Mouse (Mus musculus) kidney, embryonic 15.5 days (tissue): Measurements from ENCODE around the gene Gas6. TPM values are rescaled to one million over a fixed set of nuclear protein-coding genes. Genes with fewer than 3 reads are reported as not detected.

Source experiments
- ATAC-seq: fragments of 200-750 bp; cut with Nextera tagmentation; replicated peaks from 2 replicates; pipeline ENCODE4 v1.8.0; 2017; ENCODE audit warnings: moderate TSS enrichment; ENCODE audit not compliant: low FRiP score
- H3K27ac ChIP-seq: fragments of 300-500 bp; sonication (generic); 2 replicates; pipeline ENCODE4 v1.5.1; 2015; ENCODE audit warnings: mild to moderate bottlenecking, inconsistent platforms
- H3K27me3 ChIP-seq: fragments of 300-500 bp; sonication (generic); 2 replicates; pipeline ENCODE4 v1.6.1; 2015; ENCODE audit warnings: inconsistent platforms
- H3K36me3 ChIP-seq: fragments of 300-500 bp; sonication (generic); 2 replicates; pipeline ENCODE4 v1.6.1; 2015; ENCODE audit warnings: inconsistent platforms
- H3K4me1 ChIP-seq: fragments of 300-500 bp; sonication (generic); 2 replicates; pipeline ENCODE4 v1.6.1; 2015; ENCODE audit warnings: inconsistent platforms
- H3K4me2 ChIP-seq: fragments of 300-500 bp; sonication (generic); 2 replicates; pipeline ENCODE4 v1.6.1; 2015; ENCODE audit warnings: moderate library complexity, mild to moderate bottlenecking, inconsistent platforms
- H3K4me3 ChIP-seq: fragments of 300-500 bp; sonication (generic); replicated peaks from 2 replicates; pipeline ENCODE4 v1.5.1; 2015; ENCODE audit warnings: mild to moderate bottlenecking, inconsistent platforms
- H3K9ac ChIP-seq: fragments of 300-500 bp; sonication (generic); 2 replicates; pipeline ENCODE4 v1.6.1; 2015; ENCODE audit warnings: mild to moderate bottlenecking, inconsistent platforms
- H3K9me3 ChIP-seq: fragments of 300-500 bp; sonication (generic); replicated peaks from 2 replicates; pipeline ENCODE4 v1.6.1; 2016; ENCODE audit warnings: inconsistent platforms
- WGBS: fragments of 180-500 bp; shearing (Covaris S2); methylation state at CpG from one replicate; pipeline ENCODE4 v1.1.7; 2015; ENCODE audit warnings: mixed read lengths; 5-methylcytosine and 5-hydroxymethylcytosine counted together
- polyA plus RNA-seq: library from polyadenylated mRNA; unstranded; fragments of >200 nt; fragmentation: Nextera tagmentation; extraction: Ambion mirVana; gene quantifications from 2 replicates; pipeline ENCODE4 v1.2.1, GENCODE M21; 2015

The Gas6 gene
- 52.2 and 55.3 TPM in 2 replicates for polyA plus RNA-seq

- Histone ChIP-seq H3K4me3 (peak within 1 kb of the TSS; percentile 64), H3K4me1 (peaks cover 43% of the 10 kb centered on the region), H3K9ac (peak within 1 kb of the TSS; percentile 50), H3K9me3 (no peaks in the 10 kb centered on the region), H3K27me3 (peaks cover 43% of the 10 kb centered on the region), H3K4me2 (peak within 1 kb of the TSS; percentile 95), H3K27ac (no peak within 1 kb of the TSS), H3K36me3 (no peaks in the 10 kb centered on the region)
- peak; percentile 76 for ATAC-seq
- 3% methylated on average over 64 of the region's 64 CpGs for WGBS
These were observed at the start of gene Gas6 for GRCm38 (mm10) chr8:13493858-13494631. TSS of gene Gas6 (minus strand) at chr8:13494490.

DNA sequence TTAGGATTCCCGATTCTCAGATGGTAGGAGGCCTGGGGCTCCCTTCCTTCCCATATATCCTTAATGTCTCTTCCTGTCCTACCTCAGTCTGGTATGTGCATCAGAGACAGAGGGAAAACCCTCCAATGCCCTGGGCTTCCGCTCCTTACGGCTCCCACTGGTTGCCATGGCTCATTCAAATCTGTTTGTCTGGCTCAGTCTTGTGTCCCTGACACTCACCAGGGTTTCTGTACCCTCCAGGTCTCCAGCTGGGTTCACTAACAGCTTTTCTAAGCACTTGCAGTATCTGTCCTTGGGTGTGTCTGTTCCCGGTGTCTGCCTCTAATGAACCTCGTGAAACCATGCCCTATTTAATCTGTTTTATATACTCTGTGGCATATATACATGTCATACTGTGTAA is 47.2 kb upstream of the Gas6 start:
- H3K9ac ChIP-seq, result no peak overlapping the region
- no peak overlapping the region for H3K4me2 ChIP-seq
- no peak overlapping the region for H3K4me3 ChIP-seq
- 78% methylated on average over 5 of the region's 5 CpGs for whole genome bisulfite sequencing
- H3K4me1 ChIP-seq, result no peaks in the 10 kb centered on the region
- H3K27me3 ChIP-seq, result no peaks in the 10 kb centered on the region
- ATAC-seq, result no peak
- H3K27ac ChIP-seq, result no peak overlapping the region
- no peaks in the 10 kb centered on the region for H3K9me3 ChIP-seq
- H3K36me3 ChIP-seq, result no peaks in the 10 kb centered on the region

- H3K4me3 ChIP-seq, result no peak overlapping the region
- no peak overlapping the region for H3K9ac ChIP-seq
- no peak for ATAC-seq
- no peaks in the 10 kb centered on the region for H3K4me1 ChIP-seq
- no peak overlapping the region for H3K4me2 ChIP-seq
- 84% methylated on average over 5 of the region's 5 CpGs for WGBS
- no peak overlapping the region for H3K27ac ChIP-seq
- H3K36me3 ChIP-seq, result no peaks in the 10 kb centered on the region
- H3K9me3 ChIP-seq, result no peaks in the 10 kb centered on the region
- no peaks in the 10 kb centered on the region for H3K27me3 ChIP-seq
These were observed 45.8 kb upstream of the Gas6 start for GRCm38 (mm10) chr8:13540122-13540521.

DNA sequence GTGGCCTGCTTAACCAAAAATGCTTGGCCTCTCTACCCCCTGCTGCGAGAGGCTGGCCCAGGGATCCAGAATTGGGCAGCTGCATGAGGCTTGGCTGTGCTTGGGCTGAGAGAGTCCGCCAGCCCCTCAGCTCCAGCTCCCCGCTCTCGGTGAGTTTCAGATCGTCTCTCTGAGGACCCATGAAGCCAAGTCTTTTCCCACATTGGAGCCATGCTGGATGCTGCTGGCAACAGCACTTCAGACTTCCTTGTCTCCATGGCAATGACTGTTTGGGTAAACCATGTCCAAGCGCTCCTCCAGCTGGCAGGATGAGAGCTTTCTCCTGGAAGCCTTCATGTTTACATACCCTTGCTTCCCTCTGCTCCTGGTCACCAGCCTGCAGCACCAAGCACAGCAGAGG is 44.5 kb upstream of the Gas6 start:
- H3K9me3 ChIP-seq, result no peaks in the 10 kb centered on the region
- H3K4me3 ChIP-seq, result no peak overlapping the region
- no peak for ATAC-seq
- no peak overlapping the region for H3K9ac ChIP-seq
- H3K36me3 ChIP-seq, result no peaks in the 10 kb centered on the region
- H3K27ac ChIP-seq, result no peak overlapping the region
- H3K4me1 ChIP-seq, result no peaks in the 10 kb centered on the region
- 65% methylated on average over 6 of the region's 6 CpGs for WGBS
- H3K27me3 ChIP-seq, result no peaks in the 10 kb centered on the region
- no peak overlapping the region for H3K4me2 ChIP-seq

- Histone ChIP-seq H3K9me3 (no peaks in the 10 kb centered on the region), H3K27ac (no peak overlapping the region), H3K4me2 (no peak overlapping the region), H3K27me3 (no peaks in the 10 kb centered on the region), H3K9ac (no peak overlapping the region), H3K4me1 (peaks cover 8% of the 10 kb centered on the region; the same call in 1 of the 2 replicates), H3K36me3 (no peaks in the 10 kb centered on the region), H3K4me3 (no peak overlapping the region)
- ATAC-seq, result no peak
- WGBS, result 59% methylated on average over 2 of the region's 2 CpGs
These were observed 42.8 kb upstream of the Gas6 start for GRCm38 (mm10) chr8:13537102-13537501.

- H3K4me2 ChIP-seq, result no peak overlapping the region
- no peak overlapping the region for H3K27ac ChIP-seq
- 58% methylated on average over 8 of the region's 8 CpGs for WGBS
- H3K9ac ChIP-seq, result no peak overlapping the region
- H3K9me3 ChIP-seq, result no peaks in the 10 kb centered on the region
- H3K4me1 ChIP-seq, result peaks cover 41% of the 10 kb centered on the region
- H3K4me3 ChIP-seq, result no peak overlapping the region
- H3K27me3 ChIP-seq, result no peaks in the 10 kb centered on the region
- ATAC-seq, result no peak
- H3K36me3 ChIP-seq, result no peaks in the 10 kb centered on the region
These were observed 38.8 kb upstream of the Gas6 start for GRCm38 (mm10) chr8:13533123-13533522.

DNA sequence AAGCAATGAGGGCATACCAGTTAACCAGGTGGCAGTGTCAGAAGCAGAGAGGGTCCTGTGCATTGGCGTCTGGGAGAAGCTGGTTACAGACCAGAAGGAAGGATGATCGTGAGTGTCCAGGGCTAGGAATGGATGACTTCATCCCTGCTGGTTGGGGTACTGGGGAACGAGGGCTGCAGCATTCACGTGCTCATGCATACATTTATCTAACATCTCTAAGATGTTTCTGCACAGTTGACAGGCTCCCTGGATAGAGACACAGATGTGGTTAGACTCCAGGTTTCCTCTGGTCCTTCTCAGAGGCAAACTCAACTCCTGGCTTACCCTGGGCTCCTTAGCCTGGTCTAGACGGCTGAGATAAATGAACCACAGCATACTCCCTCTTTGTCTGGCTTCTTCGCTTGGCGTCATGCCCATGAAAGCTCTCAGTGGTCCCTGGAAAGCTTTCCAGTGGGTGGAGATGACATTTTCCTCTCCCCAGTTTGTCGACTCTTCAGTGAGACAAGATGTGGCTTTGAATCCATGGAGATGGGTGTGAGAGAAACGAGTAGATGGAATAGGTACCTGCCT is 37.4 kb upstream of the Gas6 start:
- H3K9ac ChIP-seq, result no peak overlapping the region
- no peak overlapping the region for H3K4me2 ChIP-seq
- H3K4me1 ChIP-seq, result peaks cover 41% of the 10 kb centered on the region
- 49% methylated on average over 9 of the region's 9 CpGs for WGBS
- no peak for ATAC-seq
- no peaks in the 10 kb centered on the region for H3K36me3 ChIP-seq
- H3K9me3 ChIP-seq, result peaks cover 3% of the 10 kb centered on the region; the same call in 1 of the 2 replicates
- no peaks in the 10 kb centered on the region for H3K27me3 ChIP-seq
- peak overlapping the region; percentile 84 for H3K27ac ChIP-seq
- H3K4me3 ChIP-seq, result no peak overlapping the region

- Histone ChIP-seq H3K4me3 (no peak overlapping the region), H3K27ac (peak overlapping the region; percentile 84), H3K9ac (no peak overlapping the region), H3K9me3 (peaks cover 3% of the 10 kb centered on the region; the same call in 1 of the 2 replicates), H3K4me2 (no peak overlapping the region), H3K27me3 (no peaks in the 10 kb centered on the region), H3K4me1 (peaks cover 41% of the 10 kb centered on the region), H3K36me3 (no peaks in the 10 kb centered on the region)
- ATAC-seq, result peak; percentile 90
- 24% methylated on average over 5 of the region's 5 CpGs for WGBS
These were observed 36.7 kb upstream of the Gas6 start for GRCm38 (mm10) chr8:13530941-13531340.

DNA sequence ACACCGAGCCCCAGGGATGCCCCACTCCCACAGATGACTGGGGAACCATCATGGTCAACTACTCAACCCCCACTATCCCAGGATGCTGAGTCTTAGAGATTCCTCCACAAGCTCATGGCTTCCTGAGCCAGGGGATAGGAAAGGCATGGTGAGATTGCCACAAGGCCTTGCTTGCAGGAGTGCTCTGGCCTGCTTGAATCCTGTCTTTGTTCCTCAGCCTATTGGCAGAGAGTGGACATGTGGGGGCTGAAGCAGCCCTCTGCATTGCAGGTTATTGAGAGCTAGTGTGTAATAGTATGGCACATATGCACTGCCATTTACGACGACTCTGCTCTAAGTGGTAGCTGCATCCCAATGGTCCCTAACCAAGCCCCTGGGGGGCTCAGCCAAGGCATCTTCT is 36.1 kb upstream of the Gas6 start:
- no peak overlapping the region for H3K4me2 ChIP-seq

GRCm38 (mm10) chr8:13529891-13530316 is 35.6 kb upstream of the Gas6 start:
- peaks cover 3% of the 10 kb centered on the region; the same call in 1 of the 2 replicates for H3K9me3 ChIP-seq
- H3K4me3 ChIP-seq, result no peak overlapping the region
- no peak overlapping the region for H3K4me2 ChIP-seq
- WGBS, result 57% methylated on average over 7 of the region's 7 CpGs
- no peaks in the 10 kb centered on the region for H3K36me3 ChIP-seq
- peak overlapping the region; percentile 84 for H3K27ac ChIP-seq
- peak; percentile 55; the same call in 1 of the 2 replicates for ATAC-seq
- no peaks in the 10 kb centered on the region for H3K27me3 ChIP-seq
- H3K4me1 ChIP-seq, result peaks cover 41% of the 10 kb centered on the region
- no peak overlapping the region for H3K9ac ChIP-seq

More for the DNA sequence above, 36.1 kb upstream of the Gas6 start:
- Histone ChIP-seq H3K4me3 (no peak overlapping the region), H3K27ac (peak overlapping the region; percentile 84), H3K9ac (no peak overlapping the region), H3K36me3 (no peaks in the 10 kb centered on the region), H3K9me3 (peaks cover 3% of the 10 kb centered on the region; the same call in 1 of the 2 replicates), H3K4me1 (peaks cover 41% of the 10 kb centered on the region), H3K27me3 (no peaks in the 10 kb centered on the region)
- 76% methylated on average over 3 of the region's 3 CpGs for WGBS
- ATAC-seq, result peak; percentile 15; the same call in 1 of the 2 replicates

- no peak overlapping the region for H3K9ac ChIP-seq
These were observed 34.9 kb upstream of the Gas6 start for GRCm38 (mm10) chr8:13529011-13529840.

DNA sequence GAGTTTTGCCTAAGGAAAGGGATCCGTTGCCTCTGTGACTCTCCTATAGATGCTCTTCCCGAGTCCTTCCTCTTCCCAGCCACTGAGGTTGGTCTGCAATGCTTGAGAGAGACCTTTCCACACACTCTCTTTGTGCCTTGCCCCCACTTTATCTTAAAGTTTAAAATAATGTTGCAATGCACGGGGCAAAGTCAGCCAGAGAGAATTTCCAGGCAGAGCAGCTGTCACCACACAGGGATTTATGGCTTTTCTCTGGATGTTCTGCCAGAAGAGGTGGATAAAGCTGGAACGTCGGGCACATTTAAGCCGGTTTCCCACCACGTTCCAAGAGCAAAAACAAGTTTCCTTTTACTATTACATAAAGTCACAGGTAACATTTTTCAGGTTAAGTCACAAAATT is 27.1 kb upstream of the Gas6 start:
- WGBS, result 24% methylated on average over 7 of the region's 7 CpGs
- Histone ChIP-seq H3K4me3 (no peak overlapping the region), H3K27me3 (peaks cover 6% of the 10 kb centered on the region; the same call in 1 of the 2 replicates), H3K9ac (no peak overlapping the region), H3K36me3 (no peaks in the 10 kb centered on the region), H3K4me2 (no peak overlapping the region), H3K9me3 (no peaks in the 10 kb centered on the region), H3K4me1 (peaks cover 11% of the 10 kb centered on the region), H3K27ac (no peak overlapping the region)
- no peak for ATAC-seq

More at GRCm38 (mm10) chr8:13529011-13529840, 34.9 kb upstream of the Gas6 start:
- Histone ChIP-seq H3K27me3 (no peaks in the 10 kb centered on the region), H3K36me3 (no peaks in the 10 kb centered on the region), H3K4me2 (no peak overlapping the region), H3K4me1 (peaks cover 41% of the 10 kb centered on the region), H3K9me3 (peaks cover 3% of the 10 kb centered on the region; the same call in 1 of the 2 replicates), H3K4me3 (no peak overlapping the region), H3K27ac (peak overlapping the region; percentile 84)
- ATAC-seq, result no peak
- 50% methylated on average over 15 of the region's 15 CpGs for WGBS
